ENCODE assay signal across 9 mouse cellular contexts in the genomic region with DNA sequence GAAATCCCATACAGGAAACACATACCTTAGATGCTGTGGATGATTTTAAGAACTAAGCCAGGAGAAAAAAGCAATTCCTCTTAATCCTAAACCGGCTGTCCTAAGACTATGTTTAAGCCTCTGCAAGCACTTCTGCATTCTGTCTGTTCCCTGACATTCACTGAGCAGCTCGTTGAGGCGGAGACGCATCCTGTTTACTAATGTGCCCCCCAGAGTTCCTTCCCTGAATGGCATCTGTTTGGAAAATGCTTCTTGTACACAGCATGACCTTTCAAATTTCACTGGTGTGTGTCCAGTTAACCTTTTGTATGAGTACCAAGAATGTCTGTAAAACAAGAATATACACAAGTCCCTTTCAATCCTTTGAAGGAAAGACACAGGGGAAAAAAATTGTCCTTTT.
A peak's percentile ranks its signal among the peaks of the same experiment; 100 is the strongest.
DNase-seq lines count a peak whose midpoint lies in the region; ATAC-seq and TF ChIP-seq lines count a peak whose summit lies in the region.
"Had no signal": no experiment of that assay in that cellular context is flagged by ENCODE, and none has a peak within 500 bp of the region (broad histone marks: within the 10 kb centered on the region; RNA-seq: fewer than 3 reads in every experiment).

No protein-coding gene starts in this region.

- TF ChIP-seq CTCF in midbrain, postnatal 0 days (IDR thresholded peaks at IDR 0.05): peak; percentile 52
- TF ChIP-seq CTCF in stomach, postnatal 0 days (IDR thresholded peaks at IDR 0.05; ENCODE audit: low read depth): peak; percentile 35

- no peaks in the 10 kb centered on the region for H3K9me3 ChIP-seq in hindbrain, embryonic 12.5 days (replicated peaks)
- H3K9me3 ChIP-seq in hindbrain, embryonic 16.5 days (ENCODE audit: control insufficient read depth, low read length): no peaks in the 10 kb centered on the region
- no peaks in the 10 kb centered on the region for H3K9me3 ChIP-seq in midbrain, postnatal 0 days (ENCODE audit: low read length)
- no peaks in the 10 kb centered on the region for H3K9me3 ChIP-seq in midbrain, embryonic 10.5 days (replicated peaks)
- no peaks in the 10 kb centered on the region for H3K9me3 ChIP-seq in hindbrain, embryonic 15.5 days
- no peaks in the 10 kb centered on the region for H3K9me3 ChIP-seq in stomach, postnatal 0 days (ENCODE audit: control insufficient read depth, low read length)
- H3K9me3 ChIP-seq: embryonic facial prominence, embryonic 15.5 days had no signal

- 0 out of 2 replicates have a peak, but pooled peaks cover 2% of the 10 kb centered on the region for H3K4me1 ChIP-seq in hindbrain, embryonic 12.5 days
- H3K4me1 ChIP-seq in hindbrain, embryonic 16.5 days (ENCODE audit: control insufficient read depth, insufficient read depth, low read depth, low read length): no peaks in the 10 kb centered on the region
- no peaks in the 10 kb centered on the region for H3K4me1 ChIP-seq in midbrain, postnatal 0 days (ENCODE audit: insufficient read depth, low read length)
- H3K4me1 ChIP-seq in midbrain, embryonic 10.5 days: peaks cover 4% of the 10 kb centered on the region; the same call in 1 of the 2 replicates
- H3K4me1 ChIP-seq in hindbrain, embryonic 15.5 days (replicated peaks): peaks cover 6% of the 10 kb centered on the region; the same call in 1 of the 2 replicates
- no peaks in the 10 kb centered on the region for H3K4me1 ChIP-seq in stomach, postnatal 0 days (replicated peaks; ENCODE audit: control insufficient read depth, insufficient read depth)
- H3K4me1 ChIP-seq: embryonic facial prominence, embryonic 15.5 days had no signal

- no peak overlapping the region for H3K4me2 ChIP-seq in hindbrain, embryonic 12.5 days (replicated peaks)
- H3K4me2 ChIP-seq in hindbrain, embryonic 16.5 days (ENCODE audit: low read length): no peak overlapping the region
- no peak overlapping the region for H3K4me2 ChIP-seq in midbrain, postnatal 0 days (ENCODE audit: low read depth, low read length, poor library complexity, severe bottlenecking)
- H3K4me2 ChIP-seq in hindbrain, embryonic 15.5 days: no peak overlapping the region
- no peak overlapping the region for H3K4me2 ChIP-seq in stomach, postnatal 0 days (replicated peaks; ENCODE audit: low read depth)
- H3K4me2 ChIP-seq: embryonic facial prominence, embryonic 15.5 days had no signal

- no peak for TF ChIP-seq EP300 in stomach, postnatal 0 days (optimal IDR thresholded peaks at IDR 0.05)

- H3K36me3 ChIP-seq in hindbrain, embryonic 12.5 days: no peaks in the 10 kb centered on the region
- H3K36me3 ChIP-seq in hindbrain, embryonic 16.5 days (ENCODE audit: control insufficient read depth, insufficient read depth, low read length): no peaks in the 10 kb centered on the region
- H3K36me3 ChIP-seq in midbrain, postnatal 0 days (ENCODE audit: insufficient read depth, low read length): no peaks in the 10 kb centered on the region
- no peaks in the 10 kb centered on the region for H3K36me3 ChIP-seq in midbrain, embryonic 10.5 days
- no peaks in the 10 kb centered on the region for H3K36me3 ChIP-seq in hindbrain, embryonic 15.5 days
- no peaks in the 10 kb centered on the region for H3K36me3 ChIP-seq in stomach, postnatal 0 days (ENCODE audit: control insufficient read depth, insufficient read depth, low read length)
- H3K36me3 ChIP-seq: embryonic facial prominence, embryonic 15.5 days had no signal

- peak; percentile 75 for DNase-seq in midbrain, postnatal 0 days (ENCODE audit: low spot score)
- DNase-seq in midbrain, embryonic 10.5 days (ENCODE audit: low spot score): no peak
- DNase-seq in stomach, postnatal 0 days (ENCODE audit: low spot score): no peak
- no peak for DNase-seq in spleen, adult 18-20 months
- DNase-seq: thymus, postnatal 14 days had no signal

- ATAC-seq in hindbrain, embryonic 12.5 days (ENCODE audit: low FRiP score): 0 out of 2 replicates have a peak, but pooled peaks have one; percentile 46
- no peak; the same call in 1 of the 2 replicates for ATAC-seq in hindbrain, embryonic 16.5 days
- ATAC-seq in midbrain, postnatal 0 days (ENCODE audit: low FRiP score): no peak
- ATAC-seq in hindbrain, embryonic 15.5 days (ENCODE audit: low FRiP score, low read depth): peak; percentile 59; the same call in 1 of the 2 replicates
- no peak for ATAC-seq in stomach, postnatal 0 days (ENCODE audit: low FRiP score, low TSS enrichment)

- WGBS in hindbrain, embryonic 12.5 days: 34% methylated on average over 4 of the region's 4 CpGs
- WGBS in hindbrain, embryonic 16.5 days: 10% methylated on average over 4 of the region's 4 CpGs
- 14% methylated on average over 4 of the region's 4 CpGs for WGBS in midbrain, postnatal 0 days
- WGBS in midbrain, embryonic 10.5 days: 20% methylated on average over 4 of the region's 4 CpGs
- 17% methylated on average over 4 of the region's 4 CpGs for WGBS in hindbrain, embryonic 15.5 days
- WGBS in stomach, postnatal 0 days: 34% methylated on average over 4 of the region's 4 CpGs

- H3K27me3 ChIP-seq in hindbrain, embryonic 12.5 days: no peaks in the 10 kb centered on the region
- H3K27me3 ChIP-seq in hindbrain, embryonic 16.5 days (replicated peaks; ENCODE audit: control insufficient read depth, insufficient read depth, low read length): no peaks in the 10 kb centered on the region
- H3K27me3 ChIP-seq in midbrain, postnatal 0 days (ENCODE audit: insufficient read depth, low read length): no peaks in the 10 kb centered on the region
- H3K27me3 ChIP-seq in midbrain, embryonic 10.5 days (ENCODE audit: low read depth, poor library complexity, severe bottlenecking): no peaks in the 10 kb centered on the region
- no peaks in the 10 kb centered on the region for H3K27me3 ChIP-seq in hindbrain, embryonic 15.5 days
- H3K27me3 ChIP-seq in stomach, postnatal 0 days (ENCODE audit: control insufficient read depth, insufficient read depth, low read length): no peaks in the 10 kb centered on the region
- H3K27me3 ChIP-seq: embryonic facial prominence, embryonic 15.5 days had no signal

- H3K27ac ChIP-seq in hindbrain, embryonic 12.5 days: no peak overlapping the region
- H3K27ac ChIP-seq in hindbrain, embryonic 16.5 days (ENCODE audit: low read depth, low read length): no peak overlapping the region
- H3K27ac ChIP-seq in midbrain, postnatal 0 days (ENCODE audit: low read depth, low read length): no peak overlapping the region
- no peak overlapping the region for H3K27ac ChIP-seq in midbrain, embryonic 10.5 days (replicated peaks)
- no peak overlapping the region for H3K27ac ChIP-seq in hindbrain, embryonic 15.5 days (replicated peaks)
- H3K27ac ChIP-seq in stomach, postnatal 0 days (replicated peaks): no peak overlapping the region
- H3K27ac ChIP-seq: embryonic facial prominence, embryonic 15.5 days had no signal

- H3K9ac ChIP-seq in hindbrain, embryonic 12.5 days: no peak overlapping the region
- H3K9ac ChIP-seq in hindbrain, embryonic 16.5 days (ENCODE audit: low read depth, low read length): no peak overlapping the region
- H3K9ac ChIP-seq in midbrain, postnatal 0 days (replicated peaks; ENCODE audit: low read length, poor library complexity, severe bottlenecking): no peak overlapping the region
- H3K9ac ChIP-seq in hindbrain, embryonic 15.5 days: no peak overlapping the region
- no peak overlapping the region for H3K9ac ChIP-seq in stomach, postnatal 0 days (ENCODE audit: low read length)
- H3K9ac ChIP-seq: embryonic facial prominence, embryonic 15.5 days had no signal

- no peak overlapping the region for H3K4me3 ChIP-seq in hindbrain, embryonic 12.5 days
- H3K4me3 ChIP-seq in hindbrain, embryonic 16.5 days (ENCODE audit: low read length): no peak overlapping the region
- H3K4me3 ChIP-seq in midbrain, postnatal 0 days (ENCODE audit: low read depth, low read length): no peak overlapping the region
- H3K4me3 ChIP-seq in midbrain, embryonic 10.5 days: no peak overlapping the region
- H3K4me3 ChIP-seq in hindbrain, embryonic 15.5 days: no peak overlapping the region
- no peak overlapping the region for H3K4me3 ChIP-seq in stomach, postnatal 0 days (ENCODE audit: low read depth, low read length)
- H3K4me3 ChIP-seq: embryonic facial prominence, embryonic 15.5 days had no signal

Comparison
In these comparisons a context has a peak if more than half of its experiments do, and no peak if none do; other contexts are left out.
1. ATAC-seq: peak in hindbrain, embryonic 12.5 days (single experiment) and hindbrain, embryonic 15.5 days (single experiment); none in hindbrain, embryonic 16.5 days (single experiment), midbrain, postnatal 0 days (single experiment) and stomach, postnatal 0 days (single experiment).